Mouse (Mus musculus): ENCODE results near the gene Ddx31. TPM values are rescaled to one million over a fixed set of nuclear protein-coding genes. Genes with fewer than 3 reads are reported as not detected.

Ddx31 gene
- polyA plus RNA-seq, 1 experiment, result 6.4 TPM

DNA sequence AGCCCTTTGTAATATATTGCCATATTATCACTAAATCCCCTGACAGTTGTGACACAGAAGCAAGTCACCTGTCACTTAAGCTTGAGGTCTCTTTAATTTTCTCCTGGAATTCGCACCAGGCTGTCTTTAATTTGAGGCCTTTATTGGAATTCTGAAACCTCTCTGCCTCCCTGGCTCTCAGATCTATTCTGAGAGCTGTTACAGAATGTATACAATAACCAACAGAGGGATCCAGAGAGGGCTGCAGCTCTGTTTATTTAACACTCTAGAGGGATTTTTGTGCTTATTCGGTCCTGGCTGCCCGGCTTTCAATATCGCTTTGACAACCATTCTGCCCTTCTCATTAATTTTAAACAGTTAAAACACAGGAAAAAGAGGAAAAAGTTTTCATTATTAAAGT lies 44.7 kb downstream of the Ddx31 start:
- no peak for TF ChIP-seq CEBPB (IDR thresholded peaks at IDR 0.05; ENCODE audit: insufficient read depth, poor library complexity, severe bottlenecking)
- TF ChIP-seq E2F4 (IDR thresholded peaks at IDR 0.05; ENCODE audit: insufficient read depth), result no peak
- no peak for TF ChIP-seq MYOG (IDR thresholded peaks at IDR 0.05; ENCODE audit: control insufficient read depth in 1 of 3, insufficient read depth in 1 of 3, insufficient read length in 2 of 3, low read depth in 2 of 3)
- TF ChIP-seq MYOD1 (IDR thresholded peaks at IDR 0.05; ENCODE audit: control insufficient read depth in 1 of 3, insufficient read length in 2 of 3, low read depth in 2 of 3), result no peak
- no peak for TF ChIP-seq REST (IDR thresholded peaks at IDR 0.05; ENCODE audit: insufficient read depth, insufficient read length)
- peaks cover 34% of the 10 kb centered on the region for H3K36me3 ChIP-seq (ENCODE audit: control insufficient read depth, insufficient read depth)
- H3K4me2 ChIP-seq (ENCODE audit: low read depth), result no peak overlapping the region
- H3K79me2 ChIP-seq (ENCODE audit: control insufficient read depth, insufficient read depth), result no peaks in the 10 kb centered on the region
- no peak overlapping the region for H3K4me3 ChIP-seq
- no peaks in the 10 kb centered on the region for H3K27me3 ChIP-seq (ENCODE audit: control insufficient read depth, insufficient read depth, insufficient read length)
- no peak overlapping the region for H3ac ChIP-seq (ENCODE audit: control insufficient read depth, insufficient read length)

- H3K4me3 ChIP-seq, result no peak overlapping the region
- TF ChIP-seq POLR2AphosphoS2 (IDR thresholded peaks at IDR 0.05; ENCODE audit: insufficient read length, low read depth) (no peak), REST (IDR thresholded peaks at IDR 0.05; ENCODE audit: insufficient read depth, insufficient read length) (no peak), POLR2A (IDR thresholded peaks at IDR 0.05; ENCODE audit: insufficient read length, low read depth) (no peak), USF1 (IDR thresholded peaks at IDR 0.05; ENCODE audit: low read depth) (no peak), TCF12 (IDR thresholded peaks at IDR 0.05; ENCODE audit: insufficient read depth, poor library complexity, severe bottlenecking) (no peak), TCF3 (IDR thresholded peaks at IDR 0.05; ENCODE audit: insufficient read length, low read depth) (no peak), E2F4 (IDR thresholded peaks at IDR 0.05; ENCODE audit: insufficient read depth) (no peak), MYOD1 (IDR thresholded peaks at IDR 0.05; ENCODE audit: control insufficient read depth in 1 of 3, insufficient read length in 2 of 3, low read depth in 2 of 3) (no peak)
- H3K27me3 ChIP-seq (ENCODE audit: control insufficient read depth, insufficient read depth, insufficient read length), result no peaks in the 10 kb centered on the region
- no peak overlapping the region for H3ac ChIP-seq (ENCODE audit: control insufficient read depth, insufficient read length)
- no peaks in the 10 kb centered on the region for H3K79me2 ChIP-seq (ENCODE audit: control insufficient read depth, insufficient read depth)
- H3K36me3 ChIP-seq (ENCODE audit: control insufficient read depth, insufficient read depth), result peaks cover 18% of the 10 kb centered on the region
- no peak overlapping the region for H3K4me2 ChIP-seq (ENCODE audit: low read depth)
Observed at GRCm38 (mm10) chr2:28892796-28893195, 52.6 kb downstream of the Ddx31 start.

- TF ChIP-seq MYOD1 (IDR thresholded peaks at IDR 0.05; ENCODE audit: control insufficient read depth in 1 of 3, insufficient read length in 2 of 3, low read depth in 2 of 3), result no peak
- no peak for TF ChIP-seq E2F4 (IDR thresholded peaks at IDR 0.05; ENCODE audit: insufficient read depth)
- TF ChIP-seq POLR2A (IDR thresholded peaks at IDR 0.05; ENCODE audit: insufficient read length, low read depth), result no peak
- TF ChIP-seq TCF12 (IDR thresholded peaks at IDR 0.05; ENCODE audit: insufficient read depth, poor library complexity, severe bottlenecking), result no peak
- no peak for TF ChIP-seq POLR2AphosphoS2 (IDR thresholded peaks at IDR 0.05; ENCODE audit: insufficient read length, low read depth)
- TF ChIP-seq SRF (IDR thresholded peaks at IDR 0.05; ENCODE audit: control insufficient read depth, insufficient read length, low read depth), result no peak
- no peak for TF ChIP-seq MYOG (IDR thresholded peaks at IDR 0.05; ENCODE audit: control insufficient read depth in 1 of 3, insufficient read depth in 1 of 3, insufficient read length in 2 of 3, low read depth in 2 of 3)
- no peak for TF ChIP-seq USF1 (IDR thresholded peaks at IDR 0.05; ENCODE audit: low read depth)
- no peak for TF ChIP-seq CEBPB (IDR thresholded peaks at IDR 0.05; ENCODE audit: insufficient read depth, poor library complexity, severe bottlenecking)
- TF ChIP-seq REST (IDR thresholded peaks at IDR 0.05; ENCODE audit: insufficient read depth, insufficient read length), result no peak
- no peak for TF ChIP-seq MAX (IDR thresholded peaks at IDR 0.05; ENCODE audit: low read depth)
- TF ChIP-seq TCF3 (IDR thresholded peaks at IDR 0.05; ENCODE audit: insufficient read length, low read depth), result no peak
- Histone ChIP-seq H3K79me2 (ENCODE audit: control insufficient read depth, insufficient read depth) (no peaks in the 10 kb centered on the region), H3K27me3 (ENCODE audit: control insufficient read depth, insufficient read depth, insufficient read length) (no peaks in the 10 kb centered on the region), H3K36me3 (ENCODE audit: control insufficient read depth, insufficient read depth) (peaks cover 18% of the 10 kb centered on the region), H3ac (ENCODE audit: control insufficient read depth, insufficient read length) (no peak overlapping the region), H3K4me3 (no peak overlapping the region), H3K4me2 (ENCODE audit: low read depth) (no peak overlapping the region)
Observed at GRCm38 (mm10) chr2:28893526-28893925, 53.3 kb downstream of the Ddx31 start.

DNA sequence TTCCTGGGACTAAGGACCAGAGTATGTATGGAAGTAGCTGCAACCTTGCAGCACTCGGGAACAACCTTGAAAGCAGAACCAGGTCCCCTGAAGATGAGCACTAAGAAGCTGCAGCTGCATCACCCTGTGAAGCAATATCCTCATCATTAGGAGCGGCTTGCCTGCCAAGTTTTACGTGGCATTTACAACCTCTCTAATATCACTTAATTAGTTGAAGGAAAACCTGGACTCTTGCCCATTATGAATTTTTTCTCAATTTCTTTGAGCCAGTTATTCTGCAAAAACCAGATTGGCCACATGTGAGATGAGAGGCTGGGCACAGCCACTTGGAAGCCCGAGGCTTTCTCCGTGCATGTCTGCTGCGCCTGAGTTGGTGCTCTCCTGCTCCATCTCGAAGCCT lies 55.7 kb downstream of the Ddx31 start:
- no peaks in the 10 kb centered on the region for H3K27me3 ChIP-seq (ENCODE audit: control insufficient read depth, insufficient read depth, insufficient read length)
- peaks cover 17% of the 10 kb centered on the region for H3K36me3 ChIP-seq (ENCODE audit: control insufficient read depth, insufficient read depth)
- no peaks in the 10 kb centered on the region for H3K79me2 ChIP-seq (ENCODE audit: control insufficient read depth, insufficient read depth)
- H3K4me3 ChIP-seq, result no peak overlapping the region
- no peak for TF ChIP-seq MYOG (IDR thresholded peaks at IDR 0.05; ENCODE audit: control insufficient read depth in 1 of 3, insufficient read depth in 1 of 3, insufficient read length in 2 of 3, low read depth in 2 of 3)
- TF ChIP-seq MYOD1 (IDR thresholded peaks at IDR 0.05; ENCODE audit: control insufficient read depth in 1 of 3, insufficient read length in 2 of 3, low read depth in 2 of 3), result no peak
- TF ChIP-seq TCF12 (IDR thresholded peaks at IDR 0.05; ENCODE audit: insufficient read depth, poor library complexity, severe bottlenecking), result no peak
- TF ChIP-seq MAX (IDR thresholded peaks at IDR 0.05; ENCODE audit: low read depth), result no peak
- TF ChIP-seq POLR2A (IDR thresholded peaks at IDR 0.05; ENCODE audit: insufficient read length, low read depth), result no peak
- no peak for TF ChIP-seq POLR2AphosphoS2 (IDR thresholded peaks at IDR 0.05; ENCODE audit: insufficient read length, low read depth)
- TF ChIP-seq REST (IDR thresholded peaks at IDR 0.05; ENCODE audit: insufficient read depth, insufficient read length), result no peak
- TF ChIP-seq E2F4 (IDR thresholded peaks at IDR 0.05; ENCODE audit: insufficient read depth), result no peak
- TF ChIP-seq TCF3 (IDR thresholded peaks at IDR 0.05; ENCODE audit: insufficient read length, low read depth), result no peak
- no peak for TF ChIP-seq SRF (IDR thresholded peaks at IDR 0.05; ENCODE audit: control insufficient read depth, insufficient read length, low read depth)
- no peak for TF ChIP-seq USF1 (IDR thresholded peaks at IDR 0.05; ENCODE audit: low read depth)
- no peak for TF ChIP-seq CEBPB (IDR thresholded peaks at IDR 0.05; ENCODE audit: insufficient read depth, poor library complexity, severe bottlenecking)
- no peak overlapping the region for H3K4me2 ChIP-seq (ENCODE audit: low read depth)
- H3ac ChIP-seq (ENCODE audit: control insufficient read depth, insufficient read length), result no peak overlapping the region

DNA sequence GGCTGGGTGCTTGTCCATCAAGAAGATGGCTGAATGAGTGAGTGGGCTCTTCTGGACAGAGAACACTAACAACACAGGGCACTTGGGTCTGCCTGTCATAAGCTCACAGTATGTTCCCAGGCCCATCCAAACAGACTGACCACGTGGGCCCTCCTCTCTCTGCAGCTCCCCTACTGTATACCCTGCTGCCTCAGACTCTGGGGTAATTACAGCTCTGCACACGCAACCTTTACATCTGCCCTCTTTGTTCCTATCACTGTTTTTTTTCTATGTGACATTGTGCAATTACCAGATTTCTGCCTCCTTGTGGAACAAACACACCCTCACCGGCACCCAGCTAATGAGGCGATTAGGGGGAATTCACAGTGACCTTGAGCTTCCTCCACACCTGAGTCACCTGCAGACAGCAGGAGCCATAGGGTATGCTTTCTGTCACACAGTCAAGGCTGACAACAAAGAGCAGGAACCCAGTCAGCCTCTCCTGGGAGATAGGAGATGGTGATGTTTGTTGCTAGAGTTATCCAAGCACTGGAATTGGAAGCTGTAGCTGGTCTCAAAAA lies 57.2 kb downstream of the Ddx31 start:
- Histone ChIP-seq H3K36me3 (ENCODE audit: control insufficient read depth, insufficient read depth) (peaks cover 23% of the 10 kb centered on the region), H3K4me2 (ENCODE audit: low read depth) (no peak overlapping the region), H3K27me3 (ENCODE audit: control insufficient read depth, insufficient read depth, insufficient read length) (no peaks in the 10 kb centered on the region), H3ac (ENCODE audit: control insufficient read depth, insufficient read length) (no peak overlapping the region), H3K4me3 (no peak overlapping the region), H3K79me2 (ENCODE audit: control insufficient read depth, insufficient read depth) (no peaks in the 10 kb centered on the region)
- no peak for TF ChIP-seq E2F4 (IDR thresholded peaks at IDR 0.05; ENCODE audit: insufficient read depth)
- no peak for TF ChIP-seq MYOG (IDR thresholded peaks at IDR 0.05; ENCODE audit: control insufficient read depth in 1 of 3, insufficient read depth in 1 of 3, insufficient read length in 2 of 3, low read depth in 2 of 3)
- TF ChIP-seq USF1 (IDR thresholded peaks at IDR 0.05; ENCODE audit: low read depth), result no peak
- no peak for TF ChIP-seq TCF3 (IDR thresholded peaks at IDR 0.05; ENCODE audit: insufficient read length, low read depth)
- no peak for TF ChIP-seq SRF (IDR thresholded peaks at IDR 0.05; ENCODE audit: control insufficient read depth, insufficient read length, low read depth)
- no peak for TF ChIP-seq REST (IDR thresholded peaks at IDR 0.05; ENCODE audit: insufficient read depth, insufficient read length)
- TF ChIP-seq POLR2A (IDR thresholded peaks at IDR 0.05; ENCODE audit: insufficient read length, low read depth), result no peak
- no peak for TF ChIP-seq MAX (IDR thresholded peaks at IDR 0.05; ENCODE audit: low read depth)
- no peak for TF ChIP-seq CEBPB (IDR thresholded peaks at IDR 0.05; ENCODE audit: insufficient read depth, poor library complexity, severe bottlenecking)
- TF ChIP-seq MYOD1 (IDR thresholded peaks at IDR 0.05; ENCODE audit: control insufficient read depth in 1 of 3, insufficient read length in 2 of 3, low read depth in 2 of 3), result no peak
- no peak for TF ChIP-seq POLR2AphosphoS2 (IDR thresholded peaks at IDR 0.05; ENCODE audit: insufficient read length, low read depth)
- TF ChIP-seq TCF12 (IDR thresholded peaks at IDR 0.05; ENCODE audit: insufficient read depth, poor library complexity, severe bottlenecking), result no peak

Data from myocyte (in vitro differentiated cells).